Mouse (Mus musculus) ES-E14 (cell line): ENCODE results near the gene Vmn1r80.
"Not testable (repeated sequence)": the region's sequence is repeated elsewhere in the genome, so short reads cannot be mapped to it uniquely, and the experiment has no call there.

Experiments
- CHD2 ChIP-seq: IDR thresholded peaks from 2 replicates; pipeline ENCODE4 v1.6.1; 2014; ENCODE audit warnings: mild to moderate bottlenecking, low read depth, low read length, inconsistent platforms
- HCFC1 ChIP-seq: IDR thresholded peaks from 2 replicates; pipeline ENCODE4 v1.6.1; 2012; ENCODE audit warnings: low read length, inconsistent platforms, borderline replicate concordance; ENCODE audit not compliant: insufficient read depth
- MAFK ChIP-seq: IDR thresholded peaks from 2 replicates; pipeline ENCODE4 v1.6.1; 2014; ENCODE audit warnings: mild to moderate bottlenecking, low read depth, low read length, inconsistent platforms; ENCODE audit not compliant: insufficient read depth
- ZC3H11A ChIP-seq: IDR thresholded peaks from 2 replicates; pipeline ENCODE4 v1.6.1; 2012; ENCODE audit warnings: low read depth, mild to moderate bottlenecking, inconsistent platforms, low read length, borderline replicate concordance

- TF ChIP-seq CHD2, HCFC1, ZC3H11A, MAFK: not testable (repeated sequence)
Measured at GRCm38 (mm10) chr7:12172926-12173325, 16.2 kb upstream of the Vmn1r80 start.
